Mouse (Mus musculus): ENCODE measurements at regions not wholly inside any gene's neighbourhood (a gene's known extent, or its start where the extent isn't known, plus 50 kb on each side); places are given as distances from the start of the nearest gene placed in this dataset.

- Histone ChIP-seq H3K9ac (no peak overlapping the region), H3K4me2 (peak overlapping the region; percentile 46), H3K27ac (peak overlapping the region; percentile 52), H3K4me1 (replicated peaks) (peaks cover 16% of the 10 kb centered on the region), H3K36me3 (no peaks in the 10 kb centered on the region), H3K27me3 (no peaks in the 10 kb centered on the region), H3K4me3 (peak overlapping the region; percentile 14; the same call in 1 of the 2 replicates), H3K9me3 (replicated peaks) (no peaks in the 10 kb centered on the region)
- 27% methylated on average over 14 of the region's 14 CpGs for WGBS
- ATAC-seq (replicated peaks; ENCODE audit: insufficient number of reproducible peaks, insufficient read depth, low FRiP score, low read depth): peak; percentile 62
Measured at GRCm38 (mm10) chr13:3708896-3709631, 75.2 kb downstream of the Asb13 start.

All from heart, embryonic 15.5 days (tissue).